Mouse (Mus musculus): ENCODE measurements around the gene Sergef. TPM values are rescaled to one million over a fixed set of nuclear protein-coding genes. Genes with fewer than 3 reads are reported as not detected.
A peak's percentile ranks its signal among the peaks of the same experiment; 100 is the strongest.

Gene Sergef
- polyA plus RNA-seq, 1 experiment = 44.9 TPM

GRCm38 (mm10) chr7:46519148-46519547 lies 120.5 kb downstream of the Sergef start:
- H3K27ac ChIP-seq (ENCODE audit: insufficient read depth, low read length) = no peak overlapping the region
- TF ChIP-seq CTCF (IDR thresholded peaks at IDR 0.05; ENCODE audit: extremely low read depth, insufficient read depth, low read length) = no peak
- no peak for TF ChIP-seq POLR2A (IDR thresholded peaks at IDR 0.05; ENCODE audit: extremely low read depth, insufficient read depth, low read length)

GRCm38 (mm10) chr7:46517158-46517557 lies 122.4 kb downstream of the Sergef start:
- TF ChIP-seq POLR2A (IDR thresholded peaks at IDR 0.05; ENCODE audit: extremely low read depth, insufficient read depth, low read length) (no peak), CTCF (IDR thresholded peaks at IDR 0.05; ENCODE audit: extremely low read depth, insufficient read depth, low read length) (no peak)

More at GRCm38 (mm10) chr7:46519148-46519547, 120.5 kb downstream of the Sergef start:
- H3K4me1 ChIP-seq (ENCODE audit: control insufficient read depth, insufficient read depth, low read length) = no peaks in the 10 kb centered on the region
- H3K4me3 ChIP-seq (ENCODE audit: insufficient read depth, low read length) = no peak overlapping the region

GRCm38 (mm10) chr7:46515960-46516359 lies 123.6 kb downstream of the Sergef start:
- TF ChIP-seq CTCF (IDR thresholded peaks at IDR 0.05; ENCODE audit: extremely low read depth, insufficient read depth, low read length) (no peak), POLR2A (IDR thresholded peaks at IDR 0.05; ENCODE audit: extremely low read depth, insufficient read depth, low read length) (no peak)
- Histone ChIP-seq H3K27ac (ENCODE audit: insufficient read depth, low read length) (no peak overlapping the region), H3K4me3 (ENCODE audit: insufficient read depth, low read length) (no peak overlapping the region), H3K4me1 (ENCODE audit: control insufficient read depth, insufficient read depth, low read length) (no peaks in the 10 kb centered on the region)

More at GRCm38 (mm10) chr7:46517158-46517557, 122.4 kb downstream of the Sergef start:
- Histone ChIP-seq H3K4me1 (ENCODE audit: control insufficient read depth, insufficient read depth, low read length) (no peaks in the 10 kb centered on the region), H3K27ac (ENCODE audit: insufficient read depth, low read length) (no peak overlapping the region), H3K4me3 (ENCODE audit: insufficient read depth, low read length) (no peak overlapping the region)

GRCm38 (mm10) chr7:46514981-46515380 lies 124.6 kb downstream of the Sergef start:
- Histone ChIP-seq H3K4me3 (ENCODE audit: insufficient read depth, low read length) (no peak overlapping the region), H3K4me1 (ENCODE audit: control insufficient read depth, insufficient read depth, low read length) (no peaks in the 10 kb centered on the region), H3K27ac (ENCODE audit: insufficient read depth, low read length) (no peak overlapping the region)
- TF ChIP-seq CTCF (IDR thresholded peaks at IDR 0.05; ENCODE audit: extremely low read depth, insufficient read depth, low read length) (no peak), POLR2A (IDR thresholded peaks at IDR 0.05; ENCODE audit: extremely low read depth, insufficient read depth, low read length) (no peak)

GRCm38 (mm10) chr7:46513562-46513961 lies 126.0 kb downstream of the Sergef start:
- no peak overlapping the region for H3K4me3 ChIP-seq (ENCODE audit: insufficient read depth, low read length)
- no peak overlapping the region for H3K27ac ChIP-seq (ENCODE audit: insufficient read depth, low read length)
- 0 out of 2 replicates have a peak, but pooled peaks cover 2% of the 10 kb centered on the region for H3K4me1 ChIP-seq (ENCODE audit: control insufficient read depth, insufficient read depth, low read length)
- no peak for TF ChIP-seq CTCF (IDR thresholded peaks at IDR 0.05; ENCODE audit: extremely low read depth, insufficient read depth, low read length)
- no peak for TF ChIP-seq POLR2A (IDR thresholded peaks at IDR 0.05; ENCODE audit: extremely low read depth, insufficient read depth, low read length)

- no peak overlapping the region for H3K27ac ChIP-seq (ENCODE audit: insufficient read depth, low read length)
- H3K4me1 ChIP-seq (ENCODE audit: control insufficient read depth, insufficient read depth, low read length) = 0 out of 2 replicates have a peak, but pooled peaks cover 2% of the 10 kb centered on the region
- H3K4me3 ChIP-seq (ENCODE audit: insufficient read depth, low read length) = no peak overlapping the region
- TF ChIP-seq POLR2A (IDR thresholded peaks at IDR 0.05; ENCODE audit: extremely low read depth, insufficient read depth, low read length) (no peak), CTCF (IDR thresholded peaks at IDR 0.05; ENCODE audit: extremely low read depth, insufficient read depth, low read length) (no peak)
These were observed 126.8 kb downstream of the Sergef start for GRCm38 (mm10) chr7:46512792-46513191.

GRCm38 (mm10) chr7:46510806-46511205 lies 128.8 kb downstream of the Sergef start:
- H3K27ac ChIP-seq (ENCODE audit: insufficient read depth, low read length) = no peak overlapping the region
- TF ChIP-seq CTCF (IDR thresholded peaks at IDR 0.05; ENCODE audit: extremely low read depth, insufficient read depth, low read length) = no peak
- H3K4me3 ChIP-seq (ENCODE audit: insufficient read depth, low read length) = no peak overlapping the region
- 0 out of 2 replicates have a peak, but pooled peaks cover 2% of the 10 kb centered on the region for H3K4me1 ChIP-seq (ENCODE audit: control insufficient read depth, insufficient read depth, low read length)

GRCm38 (mm10) chr7:46509391-46510310 lies 130.0 kb downstream of the Sergef start:
- TF ChIP-seq CTCF (IDR thresholded peaks at IDR 0.05; ENCODE audit: extremely low read depth, insufficient read depth, low read length) = no peak
- no peak for TF ChIP-seq POLR2A (IDR thresholded peaks at IDR 0.05; ENCODE audit: extremely low read depth, insufficient read depth, low read length)
- 0 out of 2 replicates have a peak overlapping the region, but pooled peaks have one; percentile 2 for H3K4me3 ChIP-seq (ENCODE audit: insufficient read depth, low read length)
- H3K27ac ChIP-seq (ENCODE audit: insufficient read depth, low read length) = no peak overlapping the region
- 0 out of 2 replicates have a peak, but pooled peaks cover 2% of the 10 kb centered on the region for H3K4me1 ChIP-seq (ENCODE audit: control insufficient read depth, insufficient read depth, low read length)

- H3K4me1 ChIP-seq (ENCODE audit: control insufficient read depth, insufficient read depth, low read length) = 0 out of 2 replicates have a peak, but pooled peaks cover 2% of the 10 kb centered on the region
- no peak overlapping the region for H3K27ac ChIP-seq (ENCODE audit: insufficient read depth, low read length)
- TF ChIP-seq POLR2A (IDR thresholded peaks at IDR 0.05; ENCODE audit: extremely low read depth, insufficient read depth, low read length) = no peak
- TF ChIP-seq CTCF (IDR thresholded peaks at IDR 0.05; ENCODE audit: extremely low read depth, insufficient read depth, low read length) = no peak
- no peak overlapping the region for H3K4me3 ChIP-seq (ENCODE audit: insufficient read depth, low read length)
These were observed 130.9 kb downstream of the Sergef start for GRCm38 (mm10) chr7:46508590-46509318.
